Mouse (Mus musculus) brown adipose tissue, adult 24 weeks (tissue): Measurements from ENCODE around the gene Gtpbp3. TPM values are rescaled to one million over a fixed set of nuclear protein-coding genes. Genes with fewer than 3 reads are reported as not detected.

Experiments used
- H3K27ac ChIP-seq: fragments of 200-500 bp; replicated peaks from 2 replicates; pipeline ENCODE4 v1.5.1; 2012; ENCODE audit warnings: low read depth, mild to moderate bottlenecking, low read length
- H3K4me1 ChIP-seq: fragments of 200-500 bp; 2 replicates; pipeline ENCODE4 v1.6.1; 2012; ENCODE audit warnings: low read length, mixed read lengths; ENCODE audit not compliant: control insufficient read depth, insufficient read depth, insufficient read length
- H3K4me3 ChIP-seq: fragments of 200-500 bp; 2 replicates; pipeline ENCODE4 v1.5.1; 2012; ENCODE audit warnings: low read depth, mild to moderate bottlenecking, low read length, moderate library complexity; ENCODE audit not compliant: insufficient read depth
- polyA plus RNA-seq: library from polyadenylated mRNA; stranded (reverse); fragments of >200 nt; gene quantifications from 2 replicates; pipeline ENCODE4 v1.2.4, GENCODE M21; 2012; ENCODE audit not compliant: missing spikeins, insufficient read depth, insufficient read length

The Gtpbp3 gene
- 6.7 and 9.1 TPM in 2 replicates for polyA plus RNA-seq

GRCm38 (mm10) chr8:71487691-71488445, at the start of gene Gtpbp3:
Gene Gtpbp3 (plus strand): TSS chr8:71488103.
- H3K4me1 ChIP-seq: peaks cover 14% of the 10 kb centered on the region
- peak within 1 kb of the TSS; percentile 70 for H3K4me3 ChIP-seq
- peak within 1 kb of the TSS; percentile 80 for H3K27ac ChIP-seq

GRCm38 (mm10) chr8:71441404-71441803, 46.5 kb upstream of the Gtpbp3 start:
- H3K4me1 ChIP-seq: no peaks in the 10 kb centered on the region
- no peak overlapping the region for H3K27ac ChIP-seq
- no peak overlapping the region for H3K4me3 ChIP-seq

- H3K4me3 ChIP-seq: no peak overlapping the region
- no peak overlapping the region for H3K27ac ChIP-seq
- no peaks in the 10 kb centered on the region for H3K4me1 ChIP-seq
These were observed 42.8 kb upstream of the Gtpbp3 start for GRCm38 (mm10) chr8:71445096-71445495.

- no peak overlapping the region for H3K4me3 ChIP-seq
- no peak overlapping the region for H3K27ac ChIP-seq
- H3K4me1 ChIP-seq: no peaks in the 10 kb centered on the region
These were observed 36.6 kb upstream of the Gtpbp3 start for GRCm38 (mm10) chr8:71451337-71451736.

GRCm38 (mm10) chr8:71451777-71452176, 36.1 kb upstream of the Gtpbp3 start:
- Histone ChIP-seq H3K4me1 (no peaks in the 10 kb centered on the region), H3K27ac (no peak overlapping the region), H3K4me3 (no peak overlapping the region)

GRCm38 (mm10) chr8:71452669-71453068, 35.2 kb upstream of the Gtpbp3 start:
- no peak overlapping the region for H3K4me3 ChIP-seq
- no peak overlapping the region for H3K27ac ChIP-seq
- H3K4me1 ChIP-seq: 0 out of 2 replicates have a peak, but pooled peaks cover 3% of the 10 kb centered on the region

- Histone ChIP-seq H3K27ac (no peak overlapping the region), H3K4me3 (no peak overlapping the region), H3K4me1 (0 out of 2 replicates have a peak, but pooled peaks cover 3% of the 10 kb centered on the region)
These were observed 33.2 kb upstream of the Gtpbp3 start for GRCm38 (mm10) chr8:71454668-71455067.

GRCm38 (mm10) chr8:71456906-71457305, 31.0 kb upstream of the Gtpbp3 start:
- H3K4me1 ChIP-seq: 0 out of 2 replicates have a peak, but pooled peaks cover 3% of the 10 kb centered on the region
- no peak overlapping the region for H3K27ac ChIP-seq
- no peak overlapping the region for H3K4me3 ChIP-seq

- Histone ChIP-seq H3K4me1 (0 out of 2 replicates have a peak, but pooled peaks cover 3% of the 10 kb centered on the region), H3K27ac (no peak overlapping the region), H3K4me3 (no peak overlapping the region)
These were observed 30.1 kb upstream of the Gtpbp3 start for GRCm38 (mm10) chr8:71457659-71458270.

GRCm38 (mm10) chr8:71460716-71461115, 27.2 kb upstream of the Gtpbp3 start:
- Histone ChIP-seq H3K4me3 (no peak overlapping the region), H3K4me1 (peaks cover 3% of the 10 kb centered on the region; the same call in 1 of the 2 replicates), H3K27ac (no peak overlapping the region)

GRCm38 (mm10) chr8:71461152-71461840, 26.6 kb upstream of the Gtpbp3 start:
- Histone ChIP-seq H3K4me1 (peaks cover 3% of the 10 kb centered on the region; the same call in 1 of the 2 replicates), H3K4me3 (no peak overlapping the region), H3K27ac (no peak overlapping the region)

GRCm38 (mm10) chr8:71462191-71462590, 25.7 kb upstream of the Gtpbp3 start:
- peaks cover under 1% of the 10 kb centered on the region; the same call in 1 of the 2 replicates for H3K4me1 ChIP-seq
- no peak overlapping the region for H3K27ac ChIP-seq
- peak overlapping the region; percentile 79; the same call in 1 of the 2 replicates for H3K4me3 ChIP-seq

GRCm38 (mm10) chr8:71462786-71463185, 25.1 kb upstream of the Gtpbp3 start:
- no peak overlapping the region for H3K27ac ChIP-seq
- no peaks in the 10 kb centered on the region; the same call in 1 of the 2 replicates for H3K4me1 ChIP-seq
- H3K4me3 ChIP-seq: peak overlapping the region; percentile 79

- Histone ChIP-seq H3K4me3 (peak within 1 kb of the TSS; percentile 79), H3K27ac (no peak within 1 kb of the TSS; the same call in 1 of the 2 replicates), H3K4me1 (no peaks in the 10 kb centered on the region; the same call in 1 of the 2 replicates)
These were observed 24.5 kb upstream of the Gtpbp3 start, which contains the start of gene Abhd8 for GRCm38 (mm10) chr8:71463188-71464033. Gene Abhd8 (minus strand): TSS chr8:71463655.
